ENCODE assay signal across 11 mouse cellular contexts in genomic region chr11:101328941-101329635, GRCm38 (mm10). TPM values are rescaled to one million over a fixed set of nuclear protein-coding genes. Genes with fewer than 3 reads are reported as not detected.
DNase-seq lines count a peak whose midpoint lies in the region; ATAC-seq and TF ChIP-seq lines count a peak whose summit lies in the region.
"Had no signal": no experiment of that assay in that cellular context is flagged by ENCODE, and none has a peak within 500 bp of the region (broad histone marks: within the 10 kb centered on the region; RNA-seq: fewer than 3 reads in every experiment).

No protein-coding gene starts in this region.

- H3K4me2 ChIP-seq in heart, embryonic 11.5 days = no peak overlapping the region
- no peak overlapping the region for H3K4me2 ChIP-seq in embryonic facial prominence, embryonic 15.5 days (replicated peaks)
- H3K4me2 ChIP-seq in lung, postnatal 0 days (replicated peaks; ENCODE audit: low read depth, low read length) = no peak overlapping the region

- no peak for TF ChIP-seq CTCF in heart, adult 2 months (IDR thresholded peaks at IDR 0.05)
- TF ChIP-seq CTCF in MEL (IDR thresholded peaks at IDR 0.05 in 2 of 3, conservative IDR thresholded peaks at IDR 0.05 in 1 of 3; ENCODE audit: control insufficient read depth in 1 of 3, insufficient read depth in 1 of 3, low read depth in 2 of 3, low read length in 3 of 3, poor library complexity in 1 of 3, severe bottlenecking in 1 of 3) = no peak
- TF ChIP-seq CTCF in lung, postnatal 0 days (IDR thresholded peaks at IDR 0.05) = no peak

- ATAC-seq in heart, embryonic 11.5 days (replicated peaks; ENCODE audit: insufficient number of reproducible peaks, low FRiP score, low TSS enrichment) = no peak
- ATAC-seq in embryonic facial prominence, embryonic 15.5 days (ENCODE audit: insufficient number of reproducible peaks, low FRiP score, low TSS enrichment, low read depth) = no peak
- ATAC-seq in lung, postnatal 0 days = no peak

- H3K27ac ChIP-seq in heart, adult 2 months = peak overlapping the region; percentile 18
- no peak overlapping the region for H3K27ac ChIP-seq in heart, embryonic 11.5 days (ENCODE audit: low read depth, low read length)
- no peak overlapping the region for H3K27ac ChIP-seq in MEL (ENCODE audit: control insufficient read depth, low read depth, low read length)
- peak overlapping the region; percentile 5; the same call in 1 of the 2 replicates for H3K27ac ChIP-seq in embryonic facial prominence, embryonic 15.5 days (replicated peaks)
- no peak overlapping the region for H3K27ac ChIP-seq in lung, postnatal 0 days (ENCODE audit: low read length)

- no peak overlapping the region for H3K4me3 ChIP-seq in heart, adult 2 months
- H3K4me3 ChIP-seq in heart, embryonic 11.5 days (ENCODE audit: low read depth, low read length) = no peak overlapping the region
- no peak overlapping the region for H3K4me3 ChIP-seq in MEL (ENCODE audit: control insufficient read depth in 1 of 2, insufficient read depth in 1 of 2, low read depth in 2 of 2, low read length in 2 of 2)
- H3K4me3 ChIP-seq in embryonic facial prominence, embryonic 15.5 days (replicated peaks) = no peak overlapping the region
- no peak overlapping the region for H3K4me3 ChIP-seq in lung, postnatal 0 days (ENCODE audit: low read depth, low read length)
- H3K4me3 ChIP-seq: megakaryocyte, embryonic 14.5 days had no signal

- H3K4me1 ChIP-seq in heart, adult 2 months (ENCODE audit: control insufficient read depth, insufficient read depth, low read length) = peaks cover 4% of the 10 kb centered on the region
- H3K4me1 ChIP-seq in heart, embryonic 11.5 days (ENCODE audit: control insufficient read depth, insufficient read depth, low read length) = 0 out of 2 replicates have a peak, but pooled peaks cover 4% of the 10 kb centered on the region
- H3K4me1 ChIP-seq in MEL (ENCODE audit: control insufficient read depth in 1 of 2, insufficient read depth in 2 of 2, low read length in 2 of 2) = no peaks in the 10 kb centered on the region
- peaks cover 18% of the 10 kb centered on the region; the same call in 1 of the 2 replicates for H3K4me1 ChIP-seq in embryonic facial prominence, embryonic 15.5 days
- no peaks in the 10 kb centered on the region for H3K4me1 ChIP-seq in lung, postnatal 0 days (ENCODE audit: insufficient read depth, low read depth, low read length)

- TF ChIP-seq EP300 in heart, adult 2 months (IDR thresholded peaks at IDR 0.05; ENCODE audit: insufficient read depth, low read depth, low read length) = no peak
- no peak for TF ChIP-seq EP300 in MEL (IDR thresholded peaks at IDR 0.05; ENCODE audit: low read depth in 1 of 2, low read length in 2 of 2)
- no peak for TF ChIP-seq EP300 in lung, postnatal 0 days (IDR thresholded peaks at IDR 0.05)

- intact Hi-C loops in heart, adult 2 months (cut with DNase I) = loop anchor here (10.0 kb wide), 1 partner anchor 226 kb away; the partner anchor contains the start of genes Brca1 and Nbr1

- H3K79me2 ChIP-seq in heart, adult 2 months (replicated peaks; ENCODE audit: control insufficient read depth, insufficient read depth, low read length) = no peaks in the 10 kb centered on the region
- no peaks in the 10 kb centered on the region for H3K79me2 ChIP-seq in MEL (ENCODE audit: control insufficient read depth, insufficient read depth, low read length, poor library complexity)

- H3K36me3 ChIP-seq in heart, adult 2 months (ENCODE audit: control insufficient read depth, insufficient read depth, low read length) = no peaks in the 10 kb centered on the region
- peaks cover 4% of the 10 kb centered on the region for H3K36me3 ChIP-seq in heart, embryonic 11.5 days (ENCODE audit: control insufficient read depth, insufficient read depth, low read length)
- H3K36me3 ChIP-seq in MEL (ENCODE audit: control insufficient read depth in 1 of 2, insufficient read depth in 2 of 2, low read length in 2 of 2) = peaks cover 0 to 5% of the 10 kb centered on the region in 2 experiments; a peak in 2 of 4 replicates
- peaks cover 20% of the 10 kb centered on the region for H3K36me3 ChIP-seq in embryonic facial prominence, embryonic 15.5 days
- no peaks in the 10 kb centered on the region for H3K36me3 ChIP-seq in lung, postnatal 0 days (ENCODE audit: insufficient read depth, low read length)

- H3K27me3 ChIP-seq in heart, adult 2 months (ENCODE audit: control insufficient read depth, insufficient read depth, low read length) = no peaks in the 10 kb centered on the region
- H3K27me3 ChIP-seq in heart, embryonic 11.5 days (ENCODE audit: control insufficient read depth, insufficient read depth, low read length) = no peaks in the 10 kb centered on the region
- H3K27me3 ChIP-seq in MEL (ENCODE audit: control insufficient read depth in 1 of 2, insufficient read depth in 2 of 2, low read length in 2 of 2) = no peaks in the 10 kb centered on the region
- no peaks in the 10 kb centered on the region for H3K27me3 ChIP-seq in embryonic facial prominence, embryonic 15.5 days
- H3K27me3 ChIP-seq in lung, postnatal 0 days (replicated peaks; ENCODE audit: insufficient read depth, low read length) = no peaks in the 10 kb centered on the region

- peak; percentile 47 to 57 for DNase-seq in heart, adult 2 months
- DNase-seq in MEL (ENCODE audit: low read depth, low spot score) = no peak
- DNase-seq in kidney, postnatal 36 days = peak; percentile 34 to 54
- no peak for DNase-seq in spleen, postnatal 10 days (ENCODE audit: low spot score in 2 of 2)
- DNase-seq in lung, postnatal 0 days (ENCODE audit: low spot score) = no peak
- DNase-seq in cerebellum, postnatal 4 days (ENCODE audit: low spot score in 2 of 2) = no peak

- TF ChIP-seq POLR2A in heart, adult 2 months (IDR thresholded peaks at IDR 0.05; ENCODE audit: insufficient read depth, low read depth, low read length) = no peak
- peak in 1 of 2 experiments; percentile 33; a peak in 2 of 4 replicates for TF ChIP-seq POLR2A in MEL (IDR thresholded peaks at IDR 0.05; ENCODE audit: control insufficient read depth in 1 of 2, insufficient read depth in 1 of 2, low read depth in 1 of 2, low read length in 2 of 2, poor library complexity in 1 of 2)

- no peaks in the 10 kb centered on the region for H3K9me3 ChIP-seq in heart, embryonic 11.5 days (replicated peaks; ENCODE audit: control insufficient read depth, low read length)
- no peaks in the 10 kb centered on the region for H3K9me3 ChIP-seq in MEL (replicated peaks; ENCODE audit: insufficient read depth, low read length)
- H3K9me3 ChIP-seq in embryonic facial prominence, embryonic 15.5 days (replicated peaks) = no peaks in the 10 kb centered on the region
- H3K9me3 ChIP-seq in lung, postnatal 0 days (ENCODE audit: low read length) = no peaks in the 10 kb centered on the region
- H3K9me3 ChIP-seq: megakaryocyte, embryonic 14.5 days had no signal

- no peak for TF ChIP-seq RAD21 in MEL (IDR thresholded peaks at IDR 0.05; ENCODE audit: low read depth, low read length)

- no peak overlapping the region for H3K9ac ChIP-seq in heart, adult 2 months (ENCODE audit: low read depth, low read length)
- no peak overlapping the region for H3K9ac ChIP-seq in heart, embryonic 11.5 days (ENCODE audit: low read depth, low read length)
- no peak overlapping the region for H3K9ac ChIP-seq in MEL (ENCODE audit: control insufficient read depth, low read depth, low read length, poor library complexity, severe bottlenecking)
- no peak overlapping the region for H3K9ac ChIP-seq in embryonic facial prominence, embryonic 15.5 days
- no peak overlapping the region for H3K9ac ChIP-seq in lung, postnatal 0 days (replicated peaks; ENCODE audit: low read depth)

- 35% methylated on average over 6 of the region's 6 CpGs for WGBS in heart, adult 2 months
- 84% methylated on average over 6 of the region's 6 CpGs for WGBS in heart, embryonic 11.5 days (ENCODE audit: insufficient replicate concordance)
- 61% methylated on average over 6 of the region's 6 CpGs for WGBS in embryonic facial prominence, embryonic 15.5 days
- WGBS in lung, postnatal 0 days = 65% methylated on average over 6 of the region's 6 CpGs

RNA-seq across cellular contexts. Expression of gene Aoc3, which starts 1.3 kb away (rescaled TPM):
- 10 to 100 TPM; 11.5 to 13.3 TPM for total RNA-seq in heart, adult 2 months (2021)
- polyA plus RNA-seq in heart, adult 2 months (2012; rRNA removed) = 21.8 and 22.0 TPM in 2 replicates
- polyA plus RNA-seq in heart, embryonic 11.5 days (2014; fragmentation: Nextera tagmentation; extraction: Ambion mirVana) = 0.20 and 0.24 TPM in 2 replicates
- total RNA-seq in MEL (2012; rRNA removed) = 0.62 and 0.69 TPM in 2 replicates
- polyA plus RNA-seq in MEL (2012; ENCODE audit: insufficient read depth in 1 of 2, insufficient read length in 2 of 2, low read depth in 1 of 2, low replicate concordance in 2 of 2, missing spikeins in 1 of 2) = 1 to 10 TPM in 1 of 2 experiments, not detected in 1; 2.2 TPM
- 0.77 and 0.94 TPM in 2 replicates for polyA plus RNA-seq in embryonic facial prominence, embryonic 15.5 days (2015; fragmentation: Nextera tagmentation; extraction: Ambion mirVana)
- polyA plus RNA-seq in lung, postnatal 0 days (2015; fragmentation: Nextera tagmentation; extraction: Ambion mirVana) = 1.6 and 1.9 TPM in 2 replicates
- total RNA-seq: granulocyte monocyte progenitor cell, adult 5-6 weeks had no signal

RNA-seq across cellular contexts. Expression of gene Aoc2, which starts 4.2 kb away (rescaled TPM):
- total RNA-seq in heart, adult 2 months (2021) = 1 to 10 TPM; 1.6 to 2.2 TPM
- polyA plus RNA-seq in heart, adult 2 months (2012; rRNA removed) = 1.9 and 2.3 TPM in 2 replicates
- polyA plus RNA-seq in heart, embryonic 11.5 days (2014; fragmentation: Nextera tagmentation; extraction: Ambion mirVana) = 0.90 and 1.4 TPM in 2 replicates
- 9.1 and 12.1 TPM in 2 replicates for total RNA-seq in MEL (2012; rRNA removed)
- 10 to 100 TPM in 1 of 2 experiments, not detected in 1; 21.1 TPM for polyA plus RNA-seq in MEL (2012; ENCODE audit: insufficient read depth in 1 of 2, insufficient read length in 2 of 2, low read depth in 1 of 2, low replicate concordance in 2 of 2, missing spikeins in 1 of 2)
- polyA plus RNA-seq in embryonic facial prominence, embryonic 15.5 days (2015; fragmentation: Nextera tagmentation; extraction: Ambion mirVana) = 1.1 and 1.6 TPM in 2 replicates
- polyA plus RNA-seq in lung, postnatal 0 days (2015; fragmentation: Nextera tagmentation; extraction: Ambion mirVana) = 0.44 and 0.45 TPM in 2 replicates

RNA-seq across cellular contexts. Expression of gene Psme3, which starts 13.1 kb away (rescaled TPM):
- 100 to 1,000 TPM in 1 of 2 experiments, 10 to 100 TPM in 1; 81.9 to 112 TPM for total RNA-seq in heart, adult 2 months (2021)
- polyA plus RNA-seq in heart, adult 2 months (2012; rRNA removed) = 55.5 and 69.1 TPM in 2 replicates
- polyA plus RNA-seq in heart, embryonic 11.5 days (2014; fragmentation: Nextera tagmentation; extraction: Ambion mirVana) = 104 and 105 TPM in 2 replicates
- 129 and 139 TPM in 2 replicates for total RNA-seq in MEL (2012; rRNA removed)
- 100 to 1,000 TPM; 369 to 446 TPM for polyA plus RNA-seq in MEL (2012; ENCODE audit: insufficient read depth in 1 of 2, insufficient read length in 2 of 2, low read depth in 1 of 2, low replicate concordance in 2 of 2, missing spikeins in 1 of 2)
- 124 and 126 TPM in 2 replicates for polyA plus RNA-seq in embryonic facial prominence, embryonic 15.5 days (2015; fragmentation: Nextera tagmentation; extraction: Ambion mirVana)
- polyA plus RNA-seq in lung, postnatal 0 days (2015; fragmentation: Nextera tagmentation; extraction: Ambion mirVana) = 44.1 and 47.4 TPM in 2 replicates

RNA-seq across cellular contexts. Expression of gene Becn1, which starts 27.0 kb away (rescaled TPM):
- total RNA-seq in heart, adult 2 months (2021) = 10 to 100 TPM; 86.3 to 86.5 TPM
- polyA plus RNA-seq in heart, adult 2 months (2012; rRNA removed) = 36.1 and 43.7 TPM in 2 replicates
- polyA plus RNA-seq in heart, embryonic 11.5 days (2014; fragmentation: Nextera tagmentation; extraction: Ambion mirVana) = 138 and 154 TPM in 2 replicates
- 167 and 181 TPM in 2 replicates for total RNA-seq in MEL (2012; rRNA removed)
- polyA plus RNA-seq in MEL (2012; ENCODE audit: insufficient read depth in 1 of 2, insufficient read length in 2 of 2, low read depth in 1 of 2, low replicate concordance in 2 of 2, missing spikeins in 1 of 2) = 100 to 1,000 TPM in 1 of 2 experiments, not detected in 1; 122 TPM
- polyA plus RNA-seq in embryonic facial prominence, embryonic 15.5 days (2015; fragmentation: Nextera tagmentation; extraction: Ambion mirVana) = 141 and 143 TPM in 2 replicates
- polyA plus RNA-seq in lung, postnatal 0 days (2015; fragmentation: Nextera tagmentation; extraction: Ambion mirVana) = 149 and 152 TPM in 2 replicates

RNA-seq across cellular contexts. Expression of gene G6pc, which starts 38.3 kb away (rescaled TPM):
- total RNA-seq in heart, adult 2 months (2021) = not detected
- 0.15 TPM in 1 of 2 replicates, not detected in the other for polyA plus RNA-seq in heart, adult 2 months (2012; rRNA removed)
- not detected in 2 replicates for polyA plus RNA-seq in heart, embryonic 11.5 days (2014; fragmentation: Nextera tagmentation; extraction: Ambion mirVana)
- not detected in 2 replicates for total RNA-seq in MEL (2012; rRNA removed)
- not detected for polyA plus RNA-seq in MEL (2012; ENCODE audit: insufficient read depth in 1 of 2, insufficient read length in 2 of 2, low read depth in 1 of 2, low replicate concordance in 2 of 2, missing spikeins in 1 of 2)
- polyA plus RNA-seq in embryonic facial prominence, embryonic 15.5 days (2015; fragmentation: Nextera tagmentation; extraction: Ambion mirVana) = not detected in 2 replicates
- polyA plus RNA-seq in lung, postnatal 0 days (2015; fragmentation: Nextera tagmentation; extraction: Ambion mirVana) = 0.07 TPM in 1 of 2 replicates, not detected in the other
- total RNA-seq: granulocyte monocyte progenitor cell, adult 5-6 weeks; left cerebral cortex, adult 18-20 months had no signal

Comparison
In these comparisons a context has a peak if more than half of its experiments do, and no peak if none do; other contexts are left out.
1. H3K27ac ChIP-seq: peak in heart, adult 2 months (single experiment) and embryonic facial prominence, embryonic 15.5 days (single experiment); none in heart, embryonic 11.5 days (single experiment), MEL (single experiment) and lung, postnatal 0 days (single experiment).
2. DNase-seq: peak in heart, adult 2 months (2 of 2) and kidney, postnatal 36 days (2 of 2); none in MEL (single experiment), spleen, postnatal 10 days (0 of 2), lung, postnatal 0 days (single experiment) and cerebellum, postnatal 4 days (0 of 2).